Mouse (Mus musculus) ES-E14 (cell line): ENCODE measurements at regions not wholly inside any gene's neighbourhood (a gene's known extent, or its start where the extent isn't known, plus 50 kb on each side); places are given as distances from the start of the nearest gene placed in this dataset.
"Not testable (repeated sequence)": the region's sequence is repeated elsewhere in the genome, so short reads cannot be mapped to it uniquely, and the experiment has no call there.

Experiments
- ZC3H11A ChIP-seq: IDR thresholded peaks from 2 replicates; pipeline ENCODE4 v1.6.1; 2012; ENCODE audit warnings: low read depth, mild to moderate bottlenecking, inconsistent platforms, low read length, borderline replicate concordance
- ZNF384 ChIP-seq: IDR thresholded peaks from 2 replicates; pipeline ENCODE4 v1.6.1; 2012; ENCODE audit warnings: low read depth, low read length, inconsistent platforms

- TF ChIP-seq ZNF384, ZC3H11A: not testable (repeated sequence)
Observed at GRCm38 (mm10) chr7:113045613-113046159, 91.9 kb downstream of the Rassf10 start.
